Mouse (Mus musculus) MEL (cell line): ENCODE measurements at regions not wholly inside any gene's neighbourhood (a gene's known extent, or its start where the extent isn't known, plus 50 kb on each side); places are given as distances from the start of the nearest gene placed in this dataset.

Experiments
- DNase-seq: peaks from one replicate; pipeline ENCODE4 v3.0.0; 2011; ENCODE audit warnings: low read depth, low spot score
- H3K27ac ChIP-seq: 2 replicates; pipeline ENCODE4 v1.5.1; 2012; ENCODE audit warnings: low read depth, mild to moderate bottlenecking, control low read depth, low read length, moderate library complexity; ENCODE audit not compliant: control insufficient read depth
- H3K27me3 ChIP-seq, 2 experiments: fragments of 150-350 bp in 1 of 2; sonication (generic) in 1 of 2; 2 replicates each; pipeline ENCODE4 v1.6.1; 2012; ENCODE audit warnings: low read length in 2 of 2, mild to moderate bottlenecking in 2 of 2, improper control_type of control experiment in 1 of 2, moderate library complexity in 1 of 2; ENCODE audit not compliant: insufficient read depth in 2 of 2, control insufficient read depth in 1 of 2
- H3K36me3 ChIP-seq, 2 experiments: 2 replicates each; pipeline ENCODE4 v1.6.1; 2012 to 2014; ENCODE audit warnings: low read length in 2 of 2, improper control_type of control experiment in 1 of 2, inconsistent platforms in 1 of 2, mild to moderate bottlenecking in 1 of 2; ENCODE audit not compliant: insufficient read depth in 2 of 2, control insufficient read depth in 1 of 2
- H3K4me1 ChIP-seq, 2 experiments: fragments of 150-350 bp in 1 of 2; sonication (generic) in 1 of 2; 2 replicates each; pipeline ENCODE4 v1.6.1; 2012; ENCODE audit warnings: low read length in 2 of 2, improper control_type of control experiment in 1 of 2, mild to moderate bottlenecking in 1 of 2; ENCODE audit not compliant: insufficient read depth in 2 of 2, control insufficient read depth in 1 of 2
- H3K4me3 ChIP-seq, 2 experiments: fragments of 150-350 bp in 1 of 2; sonication (generic) in 1 of 2; 2 replicates each; pipeline ENCODE4 v1.5.1; 2012; ENCODE audit warnings: low read depth in 2 of 2, low read length in 2 of 2, mild to moderate bottlenecking in 2 of 2, moderate library complexity in 2 of 2, control low read depth in 1 of 2, improper control_type of control experiment in 1 of 2; ENCODE audit not compliant: control insufficient read depth in 1 of 2, insufficient read depth in 1 of 2
- H3K79me2 ChIP-seq: 2 replicates; pipeline ENCODE4 v1.6.1; 2012; ENCODE audit warnings: mild to moderate bottlenecking, low read length, moderate library complexity; ENCODE audit not compliant: control insufficient read depth, poor library complexity, insufficient read depth
- H3K9ac ChIP-seq: 2 replicates; pipeline ENCODE4 v1.6.1; 2012; ENCODE audit warnings: low read depth, mild to moderate bottlenecking, control low read depth, low read length, moderate library complexity; ENCODE audit not compliant: control insufficient read depth, poor library complexity, severe bottlenecking
- H3K9me3 ChIP-seq: fragments of 150-350 bp; sonication (generic); replicated peaks from 2 replicates; pipeline ENCODE4 v1.6.1; 2012; ENCODE audit warnings: mild to moderate bottlenecking, low read length, improper control_type of control experiment, moderate library complexity; ENCODE audit not compliant: insufficient read depth
- CHD2 ChIP-seq: IDR thresholded peaks from 2 replicates; pipeline ENCODE4 v1.6.1; 2011; ENCODE audit warnings: low read length, improper control_type of control experiment
- CTCF ChIP-seq, 3 experiments: IDR thresholded peaks in 2 of 3; conservative IDR thresholded peaks in 1 of 3; 2 replicates each; pipeline ENCODE4 v1.5.1; 2011 to 2012; ENCODE audit warnings: low read length in 3 of 3, low read depth in 2 of 3, mild to moderate bottlenecking in 2 of 3, improper control_type of control experiment in 1 of 3, inconsistent platforms in 1 of 3, mixed read lengths in 1 of 3, moderate library complexity in 1 of 3; ENCODE audit not compliant: control insufficient read depth in 1 of 3, insufficient read depth in 1 of 3, poor library complexity in 1 of 3, severe bottlenecking in 1 of 3
- E2F4 ChIP-seq: IDR thresholded peaks from 2 replicates; pipeline ENCODE4 v1.6.1; 2011; ENCODE audit warnings: low read depth, low read length, improper control_type of control experiment, borderline replicate concordance
- ELF1 ChIP-seq: IDR thresholded peaks from 2 replicates; pipeline ENCODE4 v1.6.1; 2014; ENCODE audit warnings: low read depth, mild to moderate bottlenecking, inconsistent platforms, low read length, improper control_type of control experiment, moderate library complexity
- EP300 ChIP-seq, 2 experiments: IDR thresholded peaks; 2 replicates each; pipeline ENCODE4 v1.6.1; 2011; ENCODE audit warnings: improper control_type of control experiment in 2 of 2, low read length in 2 of 2, low read depth in 1 of 2, mild to moderate bottlenecking in 1 of 2
- ETS1 ChIP-seq: IDR thresholded peaks from 2 replicates; pipeline ENCODE4 v1.6.1; 2012; ENCODE audit warnings: low read depth, mild to moderate bottlenecking, inconsistent platforms, low read length, improper control_type of control experiment, moderate library complexity
- KAT2A ChIP-seq: conservative IDR thresholded peaks from 2 replicates; pipeline ENCODE4 v1.6.1; 2012; ENCODE audit warnings: low read depth, low read length, improper control_type of control experiment, inconsistent platforms
- MYC ChIP-seq: IDR thresholded peaks from 2 replicates; pipeline ENCODE4 v1.6.1; 2011; ENCODE audit warnings: low read depth, mild to moderate bottlenecking, low read length, improper control_type of control experiment, moderate library complexity
- POLR2AphosphoS2 ChIP-seq: IDR thresholded peaks from 2 replicates; pipeline ENCODE4 v1.6.1; 2011; ENCODE audit warnings: low read length, improper control_type of control experiment
- POLR2AphosphoS5 ChIP-seq: IDR thresholded peaks from 2 replicates; pipeline ENCODE4 v1.6.1; 2012; ENCODE audit warnings: low read depth, borderline replicate concordance, mild to moderate bottlenecking, inconsistent platforms, low read length, moderate library complexity, mixed read lengths
- RCOR1 ChIP-seq: IDR thresholded peaks from 2 replicates; pipeline ENCODE4 v1.6.1; 2012; ENCODE audit warnings: low read depth, mild to moderate bottlenecking, inconsistent platforms, low read length, improper control_type of control experiment
- SIN3A ChIP-seq: IDR thresholded peaks from 2 replicates; pipeline ENCODE4 v1.6.1; 2012; ENCODE audit warnings: low read length, improper control_type of control experiment, inconsistent platforms
- SMC3 ChIP-seq: IDR thresholded peaks from 2 replicates; pipeline ENCODE4 v1.6.1; 2011; ENCODE audit warnings: low read depth, low read length, improper control_type of control experiment
- TAL1 ChIP-seq: IDR thresholded peaks from 2 replicates; pipeline ENCODE4 v1.6.1; 2012; ENCODE audit warnings: mild to moderate bottlenecking, inconsistent platforms, low read length, moderate library complexity, mixed read lengths
- TCF12 ChIP-seq: IDR thresholded peaks from 2 replicates; pipeline ENCODE4 v1.6.1; 2014; ENCODE audit warnings: low read depth, mild to moderate bottlenecking, inconsistent platforms, low read length, improper control_type of control experiment, moderate library complexity
- UBTF ChIP-seq: IDR thresholded peaks from 2 replicates; pipeline ENCODE4 v1.6.1; 2012; ENCODE audit warnings: low read depth, mild to moderate bottlenecking, inconsistent platforms, low read length, improper control_type of control experiment, moderate library complexity, borderline replicate concordance; ENCODE audit not compliant: insufficient read depth
- ZKSCAN1 ChIP-seq: IDR thresholded peaks from 2 replicates; pipeline ENCODE4 v1.6.1; 2012; ENCODE audit warnings: low read depth, mild to moderate bottlenecking, inconsistent platforms, low read length, improper control_type of control experiment, moderate library complexity

- TF ChIP-seq MYC (no peak), E2F4 (no peak), UBTF (no peak), CTCF (IDR thresholded peaks at IDR 0.05 in 2 of 3, conservative IDR thresholded peaks at IDR 0.05 in 1 of 3; ENCODE audit: control insufficient read depth in 1 of 3, insufficient read depth in 1 of 3, low read depth in 2 of 3, low read length in 3 of 3, poor library complexity in 1 of 3, severe bottlenecking in 1 of 3) (no peak), RCOR1 (no peak), TAL1 (no peak), SIN3A (no peak), SMC3 (no peak), CHD2 (no peak), TCF12 (no peak), POLR2AphosphoS2 (no peak), KAT2A (no peak), EP300 (IDR thresholded peaks at IDR 0.05; ENCODE audit: low read depth in 1 of 2, low read length in 2 of 2) (no peak), POLR2AphosphoS5 (no peak), ZKSCAN1 (no peak), ETS1 (no peak), ELF1 (no peak)
- H3K27ac ChIP-seq = no peak overlapping the region
- H3K9me3 ChIP-seq = no peaks in the 10 kb centered on the region
- no peaks in the 10 kb centered on the region for H3K4me1 ChIP-seq
- H3K36me3 ChIP-seq = no peaks in the 10 kb centered on the region
- H3K4me3 ChIP-seq = no peak overlapping the region
- no peak overlapping the region for H3K9ac ChIP-seq
- H3K79me2 ChIP-seq = no peaks in the 10 kb centered on the region
- no peaks in the 10 kb centered on the region for H3K27me3 ChIP-seq
- no peak for DNase-seq
These were observed 423.1 kb downstream of the Rnf144a start for GRCm38 (mm10) chr12:25991801-25992525.

GRCm38 (mm10) chr12:25982545-25982944 lies 432.5 kb downstream of the Rnf144a start:
- DNase-seq = no peak
- no peak overlapping the region for H3K27ac ChIP-seq

More at GRCm38 (mm10) chr12:25982545-25982944, 432.5 kb downstream of the Rnf144a start:
- Histone ChIP-seq H3K27me3 (no peaks in the 10 kb centered on the region), H3K9me3 (no peaks in the 10 kb centered on the region), H3K4me3 (no peak overlapping the region), H3K9ac (no peak overlapping the region), H3K79me2 (no peaks in the 10 kb centered on the region), H3K36me3 (no peaks in the 10 kb centered on the region), H3K4me1 (no peaks in the 10 kb centered on the region)
- TF ChIP-seq TAL1 = no peak
